Mouse (Mus musculus) neural tube, embryonic 13.5 days (tissue): ENCODE results near the gene Nudt22. TPM values are rescaled to one million over a fixed set of nuclear protein-coding genes. Genes with fewer than 3 reads are reported as not detected.
A peak's percentile ranks its signal among the peaks of the same experiment; 100 is the strongest.

Experiments
- ATAC-seq: fragments of 200-750 bp; cut with Nextera tagmentation; 2 replicates; pipeline ENCODE4 v1.8.0; 2017; ENCODE audit warnings: low read depth, mild to moderate bottlenecking, moderate TSS enrichment, moderate library complexity
- H3K27ac ChIP-seq: fragments of 300-500 bp; sonication (generic); replicated peaks from 2 replicates; pipeline ENCODE4 v1.5.1; 2015; ENCODE audit warnings: moderate library complexity, mild to moderate bottlenecking, inconsistent platforms
- H3K27me3 ChIP-seq: fragments of 300-500 bp; sonication (generic); 2 replicates; pipeline ENCODE4 v1.6.1; 2015; ENCODE audit warnings: mild to moderate bottlenecking, inconsistent platforms
- H3K36me3 ChIP-seq: fragments of 300-500 bp; sonication (generic); 2 replicates; pipeline ENCODE4 v1.6.1; 2015; ENCODE audit warnings: mild to moderate bottlenecking, inconsistent platforms
- H3K4me1 ChIP-seq: fragments of 300-500 bp; sonication (generic); replicated peaks from 2 replicates; pipeline ENCODE4 v1.6.1; 2015; ENCODE audit warnings: inconsistent platforms
- H3K4me2 ChIP-seq: fragments of 300-500 bp; sonication (generic); 2 replicates; pipeline ENCODE4 v1.6.1; 2015; ENCODE audit warnings: inconsistent platforms, mild to moderate bottlenecking, moderate library complexity
- H3K4me3 ChIP-seq: fragments of 300-500 bp; sonication (generic); 2 replicates; pipeline ENCODE4 v1.5.1; 2015; ENCODE audit warnings: mild to moderate bottlenecking, inconsistent platforms
- H3K9ac ChIP-seq: fragments of 300-500 bp; sonication (generic); 2 replicates; pipeline ENCODE4 v1.6.1; 2015; ENCODE audit warnings: moderate library complexity, mild to moderate bottlenecking, inconsistent platforms
- H3K9me3 ChIP-seq: fragments of 300-500 bp; sonication (generic); 2 replicates; pipeline ENCODE4 v1.6.1; 2016; ENCODE audit warnings: inconsistent platforms
- WGBS: fragments of 180-500 bp; shearing (Covaris S2); methylation state at CpG from one replicate; pipeline ENCODE4 v1.1.7; 2015; 5-methylcytosine and 5-hydroxymethylcytosine counted together
- polyA plus RNA-seq: library from polyadenylated mRNA; unstranded; fragments of >200 nt; fragmentation: Nextera tagmentation; extraction: Ambion mirVana; gene quantifications from 2 replicates; pipeline ENCODE4 v1.2.1, GENCODE M21; 2015

The Nudt22 gene
- polyA plus RNA-seq, 1 experiment from 2014 or later: 25.8 TPM

DNA sequence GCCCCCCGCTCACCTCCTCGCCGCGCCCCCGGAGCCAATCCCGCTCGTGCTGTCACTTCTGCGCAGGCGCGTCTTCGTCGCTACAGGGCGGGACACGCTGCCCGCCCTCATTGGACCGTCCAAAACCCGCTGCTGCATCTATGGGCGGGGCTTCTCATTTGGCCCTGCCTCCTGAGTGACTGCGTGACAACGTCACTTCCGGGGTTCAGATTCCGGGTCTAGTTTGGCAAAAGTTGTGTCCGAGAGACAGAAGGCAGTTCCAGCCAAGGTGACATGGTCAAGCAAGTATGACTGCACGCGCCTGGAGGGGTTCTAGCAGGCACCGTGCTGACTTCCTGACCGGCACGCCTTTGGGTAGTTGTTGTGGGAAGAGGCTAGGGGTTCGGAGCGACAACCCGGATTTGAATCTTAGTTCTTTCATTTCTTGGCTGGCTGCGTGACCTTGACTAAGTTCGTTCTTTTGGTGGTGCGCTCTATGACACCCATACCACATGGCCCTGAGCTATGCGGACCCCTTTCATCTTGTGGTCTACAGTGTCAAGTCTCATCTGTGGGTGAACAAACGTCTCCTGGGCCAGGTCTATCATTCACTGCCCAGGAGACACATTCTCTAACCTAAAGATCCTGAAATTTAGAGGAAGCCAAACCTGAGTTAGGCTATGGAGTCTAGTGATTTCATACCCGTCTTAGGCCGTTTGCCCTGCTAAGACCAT, 15.4 kb downstream of the Nudt22 start, which contains the start of gene Fkbp2:
Gene Fkbp2 (minus strand): TSS at position 121 of the 713 bp plus-strand sequence.
- peaks cover 49% of the 10 kb centered on the region for H3K4me1 ChIP-seq
- peak; percentile 92 for ATAC-seq
- no peaks in the 10 kb centered on the region for H3K9me3 ChIP-seq
- H3K4me3 ChIP-seq: peak within 1 kb of the TSS; percentile 63
- 2% methylated on average over 38 of the region's 38 CpGs for WGBS
- peak within 1 kb of the TSS; percentile 80 for H3K9ac ChIP-seq
- H3K27ac ChIP-seq: peak within 1 kb of the TSS; percentile 94
- no peaks in the 10 kb centered on the region for H3K27me3 ChIP-seq
- H3K4me2 ChIP-seq: peak within 1 kb of the TSS; percentile 92
- H3K36me3 ChIP-seq: peaks cover 49% of the 10 kb centered on the region

DNA sequence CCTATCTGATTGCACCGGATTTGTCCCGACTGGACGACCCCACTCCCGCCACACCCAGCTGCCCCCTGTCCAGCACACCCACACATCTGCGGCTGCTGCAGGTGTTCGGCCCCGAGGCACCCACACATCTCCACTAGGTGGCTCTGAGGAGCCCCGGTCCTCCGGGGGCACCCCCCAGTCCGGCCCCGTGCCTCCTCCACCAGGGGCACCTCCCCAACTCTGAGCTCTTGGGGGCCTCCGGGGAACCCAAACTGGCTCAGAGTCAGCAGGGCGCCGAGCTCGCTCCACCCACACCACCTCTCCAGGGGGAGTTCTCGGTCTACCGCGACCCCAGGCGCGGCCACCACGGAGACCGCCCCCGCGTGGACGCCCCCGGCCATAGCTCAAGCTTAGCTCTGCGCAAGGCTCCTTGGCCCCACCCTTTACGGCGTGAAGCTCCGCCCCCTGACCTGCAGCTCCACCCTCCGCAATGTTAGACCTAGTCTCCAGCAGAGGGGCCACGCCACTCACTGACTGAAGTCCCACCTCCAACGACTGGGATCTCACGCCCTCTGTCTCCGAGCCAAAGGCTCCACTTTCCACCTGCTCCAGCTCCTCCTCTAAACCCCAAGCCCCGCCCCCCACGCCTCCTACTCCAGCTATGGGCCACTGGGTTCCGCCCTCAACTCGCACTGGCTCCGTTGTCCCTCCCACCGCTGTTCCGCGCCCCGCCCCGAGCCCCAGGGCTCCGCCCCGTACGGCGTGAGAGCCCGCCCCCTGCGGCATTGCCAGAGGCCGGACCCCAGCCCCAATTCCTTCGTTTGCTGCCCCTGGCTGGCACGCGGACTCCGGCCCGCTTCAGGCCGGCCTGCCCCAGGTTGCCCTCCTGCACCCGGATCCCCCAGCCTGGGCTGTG, 16.2 kb downstream of the Nudt22 start:
- 2% methylated on average over 59 of the region's 59 CpGs for WGBS
- Histone ChIP-seq H3K36me3 (peaks cover 41% of the 10 kb centered on the region), H3K9ac (peak overlapping the region; percentile 80), H3K27me3 (no peaks in the 10 kb centered on the region), H3K9me3 (no peaks in the 10 kb centered on the region), H3K4me3 (peak overlapping the region; percentile 63), H3K4me2 (peak overlapping the region; percentile 92), H3K4me1 (peaks cover 49% of the 10 kb centered on the region), H3K27ac (peak overlapping the region; percentile 94)
- peak; percentile 88 for ATAC-seq

DNA sequence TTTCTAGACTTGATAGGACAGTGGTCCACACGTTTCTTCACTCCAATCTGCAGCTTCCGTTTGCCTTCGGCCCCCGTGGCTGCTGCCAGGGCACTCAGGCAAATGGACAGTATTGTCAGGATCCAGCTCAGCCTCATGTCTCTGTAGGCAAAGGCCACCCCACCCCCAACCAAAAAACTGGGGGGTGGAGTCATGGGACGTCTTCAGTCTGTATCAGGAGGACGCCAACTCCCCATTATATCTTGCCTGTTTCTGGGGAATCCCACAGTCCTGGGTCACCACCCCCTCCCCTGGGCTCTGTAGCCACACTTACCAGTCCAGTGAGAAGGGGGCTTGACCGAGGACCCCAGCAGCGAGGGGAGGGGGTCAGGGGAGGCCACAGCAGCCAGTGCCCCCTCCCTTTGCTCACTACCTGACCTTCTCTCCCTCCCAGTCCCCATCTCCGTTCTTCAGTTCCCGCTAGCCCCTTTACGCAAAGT, 16.9 kb downstream of the Nudt22 start:
- peaks cover 37% of the 10 kb centered on the region for H3K36me3 ChIP-seq
- peak overlapping the region; percentile 73 for H3K9ac ChIP-seq
- H3K9me3 ChIP-seq: no peaks in the 10 kb centered on the region
- H3K27ac ChIP-seq: peak overlapping the region; percentile 94
- peak overlapping the region; percentile 92 for H3K4me2 ChIP-seq
- WGBS: 12% methylated on average over 11 of the region's 11 CpGs
- H3K4me3 ChIP-seq: peak overlapping the region; percentile 63
- H3K27me3 ChIP-seq: no peaks in the 10 kb centered on the region
- peaks cover 50% of the 10 kb centered on the region for H3K4me1 ChIP-seq
- ATAC-seq: no peak

DNA sequence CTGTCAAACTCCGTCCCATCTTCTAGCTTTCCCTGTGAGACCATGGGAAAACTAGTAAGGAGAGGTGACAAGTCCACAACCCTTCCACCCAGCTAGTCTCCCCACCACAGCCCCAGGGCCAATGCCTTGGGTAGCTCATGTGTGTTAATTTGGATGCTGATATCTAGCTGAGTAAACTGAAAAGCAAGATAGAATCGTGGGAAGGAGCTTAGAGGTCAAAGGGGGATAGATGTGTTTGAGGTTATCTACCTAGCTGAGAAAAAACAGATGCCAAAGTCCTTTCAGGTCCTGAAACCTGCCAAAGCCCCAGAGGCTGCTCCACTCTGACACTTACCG, 17.3 kb downstream of the Nudt22 start:
- Histone ChIP-seq H3K9me3 (no peaks in the 10 kb centered on the region), H3K36me3 (peaks cover 33% of the 10 kb centered on the region), H3K4me1 (peaks cover 55% of the 10 kb centered on the region), H3K4me2 (peak overlapping the region; percentile 92), H3K9ac (peak overlapping the region; percentile 73), H3K4me3 (peak overlapping the region; percentile 63), H3K27me3 (no peaks in the 10 kb centered on the region), H3K27ac (peak overlapping the region; percentile 94)
- 58% methylated on average over 3 of the region's 3 CpGs for WGBS
- ATAC-seq: no peak

DNA sequence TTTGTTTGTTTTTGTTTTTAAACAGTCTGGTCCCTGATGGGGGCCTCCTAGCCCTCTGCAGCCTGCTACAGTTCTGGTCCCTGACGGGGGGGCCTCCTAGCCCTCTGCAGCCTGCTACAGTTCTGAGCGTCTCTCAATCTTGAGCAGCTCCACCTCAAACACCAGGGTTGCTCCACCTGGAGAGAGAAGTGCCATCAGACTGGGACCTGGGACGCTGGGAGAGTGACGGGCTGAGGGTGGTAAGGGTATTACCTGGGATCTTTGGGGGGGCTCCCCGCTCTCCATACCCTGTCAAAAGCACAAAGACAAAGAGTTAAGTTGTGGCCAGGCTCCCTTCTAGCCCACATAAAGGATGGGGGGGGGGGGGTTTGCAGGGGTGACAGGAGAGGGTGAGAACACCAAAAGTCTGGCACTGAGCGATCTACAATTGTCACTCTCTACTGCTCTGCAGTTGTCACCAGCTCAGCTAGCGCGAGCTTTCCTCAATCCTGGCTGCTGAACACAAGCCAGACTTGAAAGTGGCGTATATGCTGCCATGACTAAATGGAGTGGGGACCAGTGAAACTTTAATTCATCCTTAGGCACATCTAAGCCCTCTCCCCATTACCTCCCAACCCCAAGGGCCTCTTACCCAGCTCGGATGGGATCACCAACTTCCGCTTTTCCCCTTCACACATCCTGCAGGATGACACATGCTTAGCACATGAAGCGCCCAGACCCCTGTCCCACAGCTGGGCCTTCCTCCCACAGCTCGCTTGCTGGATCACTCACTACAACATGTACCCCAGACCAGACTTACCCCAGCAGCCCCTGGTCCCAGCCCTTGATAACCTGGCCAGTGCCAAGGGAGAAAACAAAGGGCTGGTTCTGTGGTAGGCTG, 17.9 kb downstream of the Nudt22 start:
- 85% methylated on average over 13 of the region's 13 CpGs for WGBS
- no peaks in the 10 kb centered on the region for H3K27me3 ChIP-seq
- peaks cover 55% of the 10 kb centered on the region for H3K4me1 ChIP-seq
- peak overlapping the region; percentile 63 for H3K4me3 ChIP-seq
- peaks cover 29% of the 10 kb centered on the region for H3K36me3 ChIP-seq
- peak overlapping the region; percentile 94 for H3K27ac ChIP-seq
- no peaks in the 10 kb centered on the region for H3K9me3 ChIP-seq
- H3K4me2 ChIP-seq: peak overlapping the region; percentile 92
- ATAC-seq: no peak
- peak overlapping the region; percentile 73 for H3K9ac ChIP-seq

DNA sequence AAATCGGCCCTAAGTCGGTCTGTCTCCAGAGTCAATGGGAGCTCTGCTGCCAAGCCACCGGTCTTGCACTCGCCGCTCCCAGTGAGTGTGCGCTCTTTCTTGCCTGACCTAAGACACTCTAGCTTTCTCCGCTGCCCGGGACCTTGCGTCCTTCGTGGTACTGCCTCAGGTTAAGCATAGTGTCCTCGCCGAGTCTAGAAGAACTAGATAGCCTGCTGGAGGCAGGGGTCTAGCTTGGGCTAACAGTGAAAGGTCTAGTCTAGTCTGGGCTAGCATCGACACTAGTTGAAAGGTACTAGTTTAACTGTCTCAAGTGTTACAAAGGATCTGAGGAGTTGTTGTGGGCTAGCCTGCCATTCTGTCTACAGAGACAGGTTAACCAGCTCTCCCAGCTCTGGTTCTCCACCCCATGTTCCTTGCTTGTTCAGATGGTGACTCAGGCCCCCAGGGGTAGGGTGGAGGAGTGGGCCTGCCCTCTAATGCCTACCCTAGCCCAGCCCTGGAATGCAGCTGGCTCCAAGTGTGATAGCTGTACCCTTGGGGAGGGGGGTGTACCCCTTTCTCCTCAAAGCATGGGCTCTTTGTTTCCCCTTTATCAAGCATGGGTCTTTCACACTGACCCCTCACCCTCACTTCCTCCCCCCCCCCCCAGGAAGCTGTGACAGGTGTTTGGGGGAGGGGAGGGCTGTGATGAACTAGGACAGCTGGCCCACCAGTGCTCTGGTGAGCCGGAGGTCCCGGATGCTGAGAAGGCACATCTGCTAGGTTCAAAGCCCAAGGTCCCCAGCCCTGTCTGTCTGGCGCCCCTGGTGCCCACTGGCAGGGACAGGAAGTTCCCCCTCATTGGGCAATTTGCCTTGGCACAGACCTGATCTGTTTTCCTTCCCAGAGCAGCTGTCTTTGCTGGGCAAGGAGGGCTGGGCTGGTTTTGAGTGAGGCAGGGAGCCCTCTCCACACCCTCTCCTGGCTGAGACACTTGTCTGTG, 20.1 kb downstream of the Nudt22 start, which contains the start of gene Plcb3:
Gene Plcb3 (minus strand): TSS at position 934 of the 985 bp plus-strand sequence.
- 0% methylated on average over 16 of the region's 16 CpGs for WGBS
- peaks cover under 1% of the 10 kb centered on the region; the same call in 1 of the 2 replicates for H3K27me3 ChIP-seq
- peak within 1 kb of the TSS; percentile 69 for H3K4me3 ChIP-seq
- no peaks in the 10 kb centered on the region for H3K9me3 ChIP-seq
- peak within 1 kb of the TSS; percentile 96 for H3K27ac ChIP-seq
- H3K4me2 ChIP-seq: peak within 1 kb of the TSS; percentile 92
- no peak for ATAC-seq
- H3K36me3 ChIP-seq: peaks cover 19% of the 10 kb centered on the region
- peak within 1 kb of the TSS; percentile 89 for H3K9ac ChIP-seq
- H3K4me1 ChIP-seq: peaks cover 60% of the 10 kb centered on the region

DNA sequence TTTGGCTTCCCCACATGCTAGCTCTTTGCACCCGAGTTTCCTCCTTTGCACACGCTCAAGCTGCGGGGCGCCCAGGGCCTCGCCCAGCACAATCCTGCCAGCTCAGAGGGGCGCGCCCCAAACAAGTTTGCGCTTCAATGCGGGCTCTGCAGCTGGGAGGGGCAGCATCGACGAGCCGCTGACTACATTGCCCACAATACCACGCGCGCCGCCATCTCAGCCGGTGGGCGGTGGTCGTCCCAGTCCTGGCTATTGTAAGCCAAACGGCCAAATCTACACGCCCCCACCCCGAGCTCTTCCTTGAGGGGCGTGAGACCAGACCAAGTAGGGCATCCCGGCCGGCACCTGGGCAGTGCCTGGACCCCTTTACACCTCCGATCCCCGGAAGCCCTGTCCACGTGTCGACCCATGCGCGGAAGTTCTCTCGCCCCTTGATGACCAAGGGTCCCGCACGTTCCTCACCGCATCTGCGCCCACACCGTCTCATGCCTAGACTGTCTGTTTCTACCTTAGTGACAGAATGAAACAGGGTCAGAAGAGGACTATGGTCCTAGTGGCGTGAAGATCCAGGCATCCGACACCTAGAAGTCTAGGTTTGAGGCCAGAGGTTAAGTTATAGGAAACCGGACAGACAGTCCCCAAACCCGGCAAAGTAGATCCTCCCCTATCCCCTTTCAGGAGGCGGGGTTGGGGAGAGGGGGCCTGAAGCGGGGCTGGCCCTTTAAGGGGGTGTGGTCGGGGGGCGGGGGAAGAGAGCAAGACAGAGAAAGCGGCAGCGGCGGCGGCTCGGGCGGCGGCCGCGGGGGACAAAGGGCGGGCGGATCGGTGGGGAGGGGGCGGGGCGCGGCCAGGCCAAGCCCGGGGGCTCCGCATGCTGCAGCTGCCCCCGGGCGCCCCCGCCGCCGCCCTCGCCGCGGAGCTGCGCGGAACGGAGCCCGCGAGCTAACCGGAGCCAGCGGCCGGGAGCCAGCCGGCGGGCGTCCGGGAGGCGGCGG, 21.4 kb downstream of the Nudt22 start, which contains the start of gene Ppp1r14b:
Gene Ppp1r14b (plus strand): TSS at position 758 of the 995 bp plus-strand sequence.
- Histone ChIP-seq H3K4me3 (peak within 1 kb of the TSS; percentile 69), H3K36me3 (peaks cover 19% of the 10 kb centered on the region), H3K27me3 (peaks cover 14% of the 10 kb centered on the region), H3K4me1 (peaks cover 69% of the 10 kb centered on the region), H3K9me3 (no peaks in the 10 kb centered on the region), H3K9ac (peak within 1 kb of the TSS; percentile 89), H3K27ac (peak within 1 kb of the TSS; percentile 96), H3K4me2 (peak within 1 kb of the TSS; percentile 92)
- under 1% methylated on average over 63 of the region's 84 CpGs for whole genome bisulfite sequencing
- ATAC-seq: peak; percentile 61

DNA sequence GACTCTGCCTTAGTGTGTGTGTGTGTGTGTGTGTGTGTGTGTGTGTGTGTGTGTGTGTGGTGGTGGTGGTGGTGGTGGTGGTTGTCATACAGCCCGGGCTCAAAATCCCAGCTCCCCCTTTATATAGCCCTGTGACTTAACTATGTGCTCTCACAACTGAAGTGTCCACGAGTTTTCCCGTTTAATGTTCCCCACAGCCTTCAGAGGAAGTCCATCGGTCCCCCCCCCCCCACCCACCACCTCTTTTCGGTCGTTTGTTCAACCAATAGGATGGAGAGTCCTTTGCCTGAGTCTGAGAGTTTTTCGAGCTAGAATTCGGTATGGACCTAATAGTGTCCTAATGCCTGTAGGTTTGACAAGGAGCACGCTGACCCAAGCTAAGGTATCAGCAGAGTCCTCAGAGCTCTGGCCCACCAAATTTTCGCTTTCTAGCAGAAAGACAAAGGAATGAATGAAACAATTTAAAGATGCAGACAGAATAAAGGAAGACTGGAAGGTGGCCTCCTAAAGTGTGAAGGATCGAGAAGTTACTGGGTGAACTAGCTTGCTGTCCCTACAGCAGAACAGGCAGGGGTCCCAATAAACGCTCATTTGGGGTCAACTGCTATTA, 22.2 kb downstream of the Nudt22 start:
- peaks cover 19% of the 10 kb centered on the region for H3K36me3 ChIP-seq
- H3K27me3 ChIP-seq: peaks cover 21% of the 10 kb centered on the region
- H3K27ac ChIP-seq: peak overlapping the region; percentile 96
- H3K9me3 ChIP-seq: no peaks in the 10 kb centered on the region
- peak overlapping the region; percentile 89 for H3K9ac ChIP-seq
- peaks cover 68% of the 10 kb centered on the region for H3K4me1 ChIP-seq
- WGBS: 37% methylated on average over 12 of the region's 12 CpGs
- peak overlapping the region; percentile 69 for H3K4me3 ChIP-seq
- peak overlapping the region; percentile 92 for H3K4me2 ChIP-seq
- no peak for ATAC-seq

DNA sequence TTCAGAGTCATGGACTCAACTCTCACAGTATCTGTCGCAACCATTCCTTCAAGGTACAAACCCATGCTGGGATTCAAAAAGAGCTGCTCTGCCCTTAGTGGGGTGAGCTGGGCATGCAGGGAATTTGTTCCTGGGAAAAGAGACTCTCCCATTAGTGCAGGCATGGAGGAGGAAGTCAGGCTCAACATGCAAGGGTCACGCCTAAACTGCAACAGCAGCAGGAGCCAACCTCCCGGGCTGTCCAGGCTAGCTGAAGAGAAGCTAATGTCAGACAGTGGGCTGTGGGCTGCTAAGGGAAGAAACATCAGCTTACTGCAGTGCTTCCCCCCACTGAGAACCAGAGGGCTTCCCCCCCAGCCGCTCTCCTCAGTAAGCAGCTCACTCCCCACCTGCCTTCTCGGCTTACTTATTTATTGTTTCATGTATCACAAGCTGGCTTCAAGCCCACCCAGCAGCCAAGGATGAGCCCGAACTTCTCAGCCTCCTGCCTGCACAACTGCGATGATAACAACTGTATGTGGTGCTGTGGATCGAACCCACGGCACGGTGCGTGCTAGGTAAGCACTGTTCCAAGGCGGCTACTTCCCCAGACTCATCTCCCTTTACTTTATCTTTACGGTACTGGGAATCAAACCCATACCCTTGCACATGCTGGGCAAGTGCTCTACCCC, 23.5 kb downstream of the Nudt22 start:
- H3K4me2 ChIP-seq: no peak overlapping the region
- no peak for ATAC-seq
- peaks cover 27% of the 10 kb centered on the region for H3K27me3 ChIP-seq
- no peak overlapping the region for H3K4me3 ChIP-seq
- H3K9ac ChIP-seq: no peak overlapping the region
- peaks cover 58% of the 10 kb centered on the region for H3K4me1 ChIP-seq
- H3K9me3 ChIP-seq: no peaks in the 10 kb centered on the region
- H3K36me3 ChIP-seq: peaks cover 6% of the 10 kb centered on the region
- H3K27ac ChIP-seq: 0 out of 2 replicates have a peak overlapping the region, but pooled peaks have one; percentile 3
- WGBS: 78% methylated on average over 13 of the region's 13 CpGs
